Mouse (Mus musculus) skeletal muscle tissue, postnatal 0 days (tissue): Measurements from ENCODE around the gene Dpep2nb. TPM values are rescaled to one million over a fixed set of nuclear protein-coding genes. Genes with fewer than 3 reads are reported as not detected.

Source experiments
- microRNA-seq, 2 experiments: library from miRNA; unstranded; fragments of <30 nt; microRNA quantifications; one replicate each; pipeline ENCODE4; 2016
- polyA plus RNA-seq: library from polyadenylated mRNA; unstranded; fragments of >200 nt; fragmentation: Nextera tagmentation; extraction: Ambion mirVana; gene quantifications from 2 replicates; pipeline ENCODE4 v1.2.1, GENCODE M21; 2015

The Dpep2nb gene
- not detected in 2 replicates for polyA plus RNA-seq

DNA sequence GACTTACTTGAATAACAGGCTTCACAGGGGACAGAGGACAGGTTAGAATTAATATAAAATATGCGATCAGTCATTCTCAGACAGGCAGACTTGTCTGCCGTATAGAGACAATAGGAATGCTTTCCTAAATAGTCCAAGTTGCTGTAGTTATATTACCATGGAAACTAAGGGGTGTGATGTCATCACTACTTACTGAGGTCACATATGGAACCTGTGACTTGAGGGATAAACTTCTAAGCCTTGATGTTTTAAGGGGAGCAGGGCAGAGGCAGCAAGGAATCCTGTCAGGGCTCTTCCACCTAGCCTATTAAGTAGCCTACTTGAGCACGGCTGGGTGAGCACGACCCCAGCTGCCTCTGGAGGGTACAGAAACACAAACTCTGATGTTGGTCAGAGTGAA is at the start of gene Dpep2nb:
Gene Dpep2nb (minus strand): TSS at position 101 of the 400 bp plus-strand sequence.

DNA sequence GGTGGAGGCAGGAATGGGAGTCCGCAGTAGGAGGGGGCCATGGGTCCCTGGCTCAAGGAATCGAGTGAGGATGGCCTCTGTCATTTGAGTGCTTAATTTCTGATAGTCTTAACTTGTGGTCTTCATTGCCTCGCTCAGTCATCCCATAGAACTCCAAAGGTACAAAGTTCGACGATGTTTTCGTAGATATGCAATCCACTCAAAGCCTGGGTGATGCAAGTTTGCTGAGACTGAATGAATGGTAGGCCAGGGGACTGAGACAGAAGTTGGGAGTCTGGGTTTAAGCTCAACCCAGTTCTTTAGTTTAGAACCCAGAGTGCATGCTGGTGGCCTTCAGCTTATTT is 5.8 kb upstream of the Dpep2nb start, which contains the start of gene Ddx28:
Gene Ddx28 (minus strand): TSS at position 240 of the 344 bp plus-strand sequence.

GRCm38 (mm10) chr8:105990856-105991387 is 14.9 kb downstream of the Dpep2nb start, which contains the start of gene Dus2:
TSS of gene Dus2 (plus strand) at chr8:105991337.

DNA sequence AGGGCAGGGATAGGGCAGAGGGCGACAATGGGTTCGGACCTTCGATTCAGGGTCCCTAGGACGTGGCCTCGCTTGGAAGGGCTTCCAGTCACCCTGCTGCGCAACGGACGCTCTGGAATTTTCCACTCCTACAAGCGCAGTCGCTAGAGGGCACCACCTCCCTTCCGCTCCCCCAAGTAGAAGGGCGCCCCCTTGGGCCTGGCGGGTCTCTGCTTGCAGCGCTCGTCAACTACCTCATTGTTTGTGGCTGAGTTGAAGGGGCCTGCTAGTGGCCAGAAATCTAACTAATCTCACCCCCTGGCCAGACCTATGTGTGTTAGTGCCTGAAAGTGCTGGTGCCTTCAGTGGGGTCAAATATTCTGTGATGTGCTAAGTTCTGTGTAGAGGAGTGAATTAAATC is 26.4 kb downstream of the Dpep2nb start, which contains the start of gene Dpep3:
Gene Dpep3 (minus strand): TSS at position 105 of the 400 bp plus-strand sequence.

GRCm38 (mm10) chr8:105965905-105966341 is 39.9 kb downstream of the Dpep2nb start, which contains the start of gene Slc12a4:
TSS of gene Slc12a4 (minus strand) at chr8:105966097.

Small RNA genes lying within 50 kb of the gene (microRNA-seq; reads per million reads assigned to microRNA genes)
- gene Mir7074, result 0 to 0.10 reads per million in 2 experiments

Other genes starting within 250 kb of the Dpep2nb start
- gene Gfod2, start 247.3 kb downstream of the Dpep2nb start, polyA plus RNA-seq, result 5.0 and 7.8 TPM in 2 replicates
- 9.3 and 9.6 TPM in 2 replicates for gene Ranbp10, start 178.6 kb downstream of the Dpep2nb start, polyA plus RNA-seq
- gene Tsnaxip1, start 178.2 kb downstream of the Dpep2nb start, polyA plus RNA-seq, result 0.17 and 0.28 TPM in 2 replicates
- gene Cenpt, start 152.7 kb downstream of the Dpep2nb start, polyA plus RNA-seq, result 9.9 and 12.2 TPM in 2 replicates
- 52.0 and 52.7 TPM in 2 replicates for gene Thap11, start 150.8 kb downstream of the Dpep2nb start, polyA plus RNA-seq
- 158 and 164 TPM in 2 replicates for gene Nutf2, start 145.4 kb downstream of the Dpep2nb start, polyA plus RNA-seq
- gene Edc4, start 125.1 kb downstream of the Dpep2nb start, polyA plus RNA-seq, result 20.2 and 22.6 TPM in 2 replicates
- 1.2 and 1.7 TPM in 2 replicates for gene Nrn1l, start 112.4 kb downstream of the Dpep2nb start, polyA plus RNA-seq
- 16.8 and 17.0 TPM in 2 replicates for gene Pskh1, start 105.5 kb downstream of the Dpep2nb start, polyA plus RNA-seq
- gene Ctrl, start 72.1 kb downstream of the Dpep2nb start, polyA plus RNA-seq, result 0.32 TPM in 1 of 2 replicates, not detected in the other
- 36.6 and 38.1 TPM in 2 replicates for gene Psmb10, start 67.5 kb downstream of the Dpep2nb start, polyA plus RNA-seq
- 0.49 and 0.66 TPM in 2 replicates for gene Lcat, start 62.6 kb downstream of the Dpep2nb start, polyA plus RNA-seq
- 15.2 and 16.0 TPM in 2 replicates for gene Slc12a4, start 39.9 kb downstream of the Dpep2nb start, polyA plus RNA-seq
- not detected in 2 replicates for gene Dpep3, start 26.5 kb downstream of the Dpep2nb start, polyA plus RNA-seq
- 15.0 and 15.5 TPM in 2 replicates for gene Dus2, start 14.6 kb downstream of the Dpep2nb start, polyA plus RNA-seq
- gene Ddx28, start 5.9 kb upstream of the Dpep2nb start, polyA plus RNA-seq, result 11.5 and 14.0 TPM in 2 replicates
- gene Nfatc3, start 52.9 kb upstream of the Dpep2nb start, polyA plus RNA-seq, result 2.9 and 3.2 TPM in 2 replicates
- 0.23 and 1.7 TPM in 2 replicates for gene Esrp2, start 131.0 kb upstream of the Dpep2nb start, polyA plus RNA-seq
- 5.5 and 8.9 TPM in 2 replicates for gene Pla2g15, start 144.4 kb upstream of the Dpep2nb start, polyA plus RNA-seq
- gene Slc7a6, start 162.9 kb upstream of the Dpep2nb start, polyA plus RNA-seq, result 9.0 and 13.3 TPM in 2 replicates
- gene Slc7a6os, start 205.0 kb upstream of the Dpep2nb start, polyA plus RNA-seq, result 13.8 and 16.6 TPM in 2 replicates
- gene Prmt7, start 205.0 kb upstream of the Dpep2nb start, polyA plus RNA-seq, result 24.2 and 25.2 TPM in 2 replicates